Mouse (Mus musculus): ENCODE results near the gene Mpdz.

DNA sequence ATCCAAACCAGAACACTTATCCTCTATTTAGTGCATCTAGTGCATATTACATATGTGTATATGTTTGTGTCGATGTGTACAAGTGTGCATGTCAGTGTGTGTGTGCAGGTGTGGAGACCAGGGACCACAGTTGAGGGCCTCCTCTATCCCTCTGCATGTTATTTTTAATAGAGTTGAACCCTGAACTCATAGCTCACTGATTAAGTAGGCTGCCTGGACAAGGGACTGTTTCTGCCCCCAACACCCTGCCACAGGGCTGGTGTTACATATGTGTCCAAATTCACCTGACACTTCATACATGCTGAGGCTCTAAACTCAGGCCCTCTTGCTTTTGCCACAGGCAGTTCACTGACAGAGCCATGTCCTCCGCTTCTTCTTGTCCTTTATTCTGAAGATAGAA, 169.5 kb downstream of the Mpdz start:
- TF ChIP-seq CTCF (IDR thresholded peaks at IDR 0.05; ENCODE audit: insufficient read depth, low read length) (no peak), POLR2A (IDR thresholded peaks at IDR 0.05; ENCODE audit: borderline replicate concordance, extremely low read depth, low read depth, low read length) (no peak)
